Mouse (Mus musculus) MEL (cell line): ENCODE data around the gene Ttc3. TPM values are rescaled to one million over a fixed set of nuclear protein-coding genes. Genes with fewer than 3 reads are reported as not detected.

ENCODE experiments used
- DNase-seq: peaks from one replicate; pipeline ENCODE4 v3.0.0; 2011; ENCODE audit warnings: low read depth, low spot score
- H3K27ac ChIP-seq: 2 replicates; pipeline ENCODE4 v1.5.1; 2012; ENCODE audit warnings: low read depth, mild to moderate bottlenecking, control low read depth, low read length, moderate library complexity; ENCODE audit not compliant: control insufficient read depth
- H3K27me3 ChIP-seq, 2 experiments: fragments of 150-350 bp in 1 of 2; sonication (generic) in 1 of 2; 2 replicates each; pipeline ENCODE4 v1.6.1; 2012; ENCODE audit warnings: low read length in 2 of 2, mild to moderate bottlenecking in 2 of 2, improper control_type of control experiment in 1 of 2, moderate library complexity in 1 of 2; ENCODE audit not compliant: insufficient read depth in 2 of 2, control insufficient read depth in 1 of 2
- H3K36me3 ChIP-seq, 2 experiments: 2 replicates each; pipeline ENCODE4 v1.6.1; 2012 to 2014; ENCODE audit warnings: low read length in 2 of 2, improper control_type of control experiment in 1 of 2, inconsistent platforms in 1 of 2, mild to moderate bottlenecking in 1 of 2; ENCODE audit not compliant: insufficient read depth in 2 of 2, control insufficient read depth in 1 of 2
- H3K4me1 ChIP-seq, 2 experiments: fragments of 150-350 bp in 1 of 2; sonication (generic) in 1 of 2; 2 replicates each; pipeline ENCODE4 v1.6.1; 2012; ENCODE audit warnings: low read length in 2 of 2, improper control_type of control experiment in 1 of 2, mild to moderate bottlenecking in 1 of 2; ENCODE audit not compliant: insufficient read depth in 2 of 2, control insufficient read depth in 1 of 2
- H3K4me3 ChIP-seq, 2 experiments: fragments of 150-350 bp in 1 of 2; sonication (generic) in 1 of 2; 2 replicates each; pipeline ENCODE4 v1.5.1; 2012; ENCODE audit warnings: low read depth in 2 of 2, low read length in 2 of 2, mild to moderate bottlenecking in 2 of 2, moderate library complexity in 2 of 2, control low read depth in 1 of 2, improper control_type of control experiment in 1 of 2; ENCODE audit not compliant: control insufficient read depth in 1 of 2, insufficient read depth in 1 of 2
- H3K79me2 ChIP-seq: 2 replicates; pipeline ENCODE4 v1.6.1; 2012; ENCODE audit warnings: mild to moderate bottlenecking, low read length, moderate library complexity; ENCODE audit not compliant: control insufficient read depth, poor library complexity, insufficient read depth
- H3K9ac ChIP-seq: 2 replicates; pipeline ENCODE4 v1.6.1; 2012; ENCODE audit warnings: low read depth, mild to moderate bottlenecking, control low read depth, low read length, moderate library complexity; ENCODE audit not compliant: control insufficient read depth, poor library complexity, severe bottlenecking
- H3K9me3 ChIP-seq: fragments of 150-350 bp; sonication (generic); replicated peaks from 2 replicates; pipeline ENCODE4 v1.6.1; 2012; ENCODE audit warnings: mild to moderate bottlenecking, low read length, improper control_type of control experiment, moderate library complexity; ENCODE audit not compliant: insufficient read depth
- BHLHE40 ChIP-seq: IDR thresholded peaks from 2 replicates; pipeline ENCODE4 v1.6.1; 2012; ENCODE audit warnings: low read depth, mild to moderate bottlenecking, inconsistent platforms, low read length, improper control_type of control experiment, borderline replicate concordance
- CTCF ChIP-seq, 3 experiments: IDR thresholded peaks in 2 of 3; conservative IDR thresholded peaks in 1 of 3; 2 replicates each; pipeline ENCODE4 v1.5.1; 2011 to 2012; ENCODE audit warnings: low read length in 3 of 3, low read depth in 2 of 3, mild to moderate bottlenecking in 2 of 3, improper control_type of control experiment in 1 of 3, inconsistent platforms in 1 of 3, mixed read lengths in 1 of 3, moderate library complexity in 1 of 3; ENCODE audit not compliant: control insufficient read depth in 1 of 3, insufficient read depth in 1 of 3, poor library complexity in 1 of 3, severe bottlenecking in 1 of 3
- EP300 ChIP-seq, 2 experiments: IDR thresholded peaks; 2 replicates each; pipeline ENCODE4 v1.6.1; 2011; ENCODE audit warnings: improper control_type of control experiment in 2 of 2, low read length in 2 of 2, low read depth in 1 of 2, mild to moderate bottlenecking in 1 of 2
- ETS1 ChIP-seq: IDR thresholded peaks from 2 replicates; pipeline ENCODE4 v1.6.1; 2012; ENCODE audit warnings: low read depth, mild to moderate bottlenecking, inconsistent platforms, low read length, improper control_type of control experiment, moderate library complexity
- HCFC1 ChIP-seq: IDR thresholded peaks from 2 replicates; pipeline ENCODE4 v1.6.1; 2012; ENCODE audit warnings: low read depth, mild to moderate bottlenecking, inconsistent platforms, low read length, improper control_type of control experiment, moderate library complexity
- JUND ChIP-seq: IDR thresholded peaks from 2 replicates; pipeline ENCODE4 v1.6.1; 2011; ENCODE audit warnings: low read depth, mild to moderate bottlenecking, improper control_type of control experiment, low read length
- MAX ChIP-seq: IDR thresholded peaks from 2 replicates; pipeline ENCODE4 v1.6.1; 2011; ENCODE audit warnings: low read length, improper control_type of control experiment
- MAZ ChIP-seq: IDR thresholded peaks from 2 replicates; pipeline ENCODE4 v1.6.1; 2012; ENCODE audit warnings: low read depth, mild to moderate bottlenecking, inconsistent platforms, low read length, improper control_type of control experiment
- MXI1 ChIP-seq: IDR thresholded peaks from 2 replicates; pipeline ENCODE4 v1.6.1; 2011; ENCODE audit warnings: mild to moderate bottlenecking, low read depth, low read length, improper control_type of control experiment
- MYB ChIP-seq: IDR thresholded peaks from 2 replicates; pipeline ENCODE4 v1.6.1; 2011; ENCODE audit warnings: mild to moderate bottlenecking, low read depth, low read length, improper control_type of control experiment
- MYC ChIP-seq: IDR thresholded peaks from 2 replicates; pipeline ENCODE4 v1.6.1; 2011; ENCODE audit warnings: low read depth, mild to moderate bottlenecking, low read length, improper control_type of control experiment, moderate library complexity
- NELFE ChIP-seq: IDR thresholded peaks from 2 replicates; pipeline ENCODE4 v1.6.1; 2011; ENCODE audit warnings: low read depth, low read length, improper control_type of control experiment
- NRF1 ChIP-seq: IDR thresholded peaks from 2 replicates; pipeline ENCODE4 v1.6.1; 2014; ENCODE audit warnings: low read depth, mild to moderate bottlenecking, inconsistent platforms, low read length, improper control_type of control experiment, moderate library complexity; ENCODE audit not compliant: poor library complexity, insufficient read depth, severe bottlenecking
- POLR2AphosphoS5 ChIP-seq: IDR thresholded peaks from 2 replicates; pipeline ENCODE4 v1.6.1; 2012; ENCODE audit warnings: low read depth, borderline replicate concordance, mild to moderate bottlenecking, inconsistent platforms, low read length, moderate library complexity, mixed read lengths
- RCOR1 ChIP-seq: IDR thresholded peaks from 2 replicates; pipeline ENCODE4 v1.6.1; 2012; ENCODE audit warnings: low read depth, mild to moderate bottlenecking, inconsistent platforms, low read length, improper control_type of control experiment
- SIN3A ChIP-seq: IDR thresholded peaks from 2 replicates; pipeline ENCODE4 v1.6.1; 2012; ENCODE audit warnings: low read length, improper control_type of control experiment, inconsistent platforms
- TAL1 ChIP-seq: IDR thresholded peaks from 2 replicates; pipeline ENCODE4 v1.6.1; 2012; ENCODE audit warnings: mild to moderate bottlenecking, inconsistent platforms, low read length, moderate library complexity, mixed read lengths
- TBP ChIP-seq: IDR thresholded peaks from 2 replicates; pipeline ENCODE4 v1.8.0; 2011; ENCODE audit warnings: low read depth, low read length, improper control_type of control experiment
- TCF12 ChIP-seq: IDR thresholded peaks from 2 replicates; pipeline ENCODE4 v1.6.1; 2014; ENCODE audit warnings: low read depth, mild to moderate bottlenecking, inconsistent platforms, low read length, improper control_type of control experiment, moderate library complexity
- USF1 ChIP-seq: IDR thresholded peaks from 2 replicates; pipeline ENCODE4 v1.6.1; 2014; ENCODE audit warnings: low read depth, mild to moderate bottlenecking, inconsistent platforms, low read length, improper control_type of control experiment, moderate library complexity
- USF2 ChIP-seq, 2 experiments: IDR thresholded peaks; 2 replicates each; pipeline ENCODE4 v1.6.1; 2011 to 2012; ENCODE audit warnings: improper control_type of control experiment in 2 of 2, low read length in 2 of 2, borderline replicate concordance in 1 of 2, inconsistent platforms in 1 of 2, low read depth in 1 of 2, mild to moderate bottlenecking in 1 of 2; ENCODE audit not compliant: insufficient read depth in 1 of 2
- ZC3H11A ChIP-seq: IDR thresholded peaks from 2 replicates; pipeline ENCODE4 v1.6.1; 2012; ENCODE audit warnings: low read depth, mild to moderate bottlenecking, inconsistent platforms, low read length, improper control_type of control experiment
- ZKSCAN1 ChIP-seq: IDR thresholded peaks from 2 replicates; pipeline ENCODE4 v1.6.1; 2012; ENCODE audit warnings: low read depth, mild to moderate bottlenecking, inconsistent platforms, low read length, improper control_type of control experiment, moderate library complexity
- ZMIZ1 ChIP-seq: IDR thresholded peaks from 2 replicates; pipeline ENCODE4 v1.6.1; 2012; ENCODE audit warnings: low read depth, mild to moderate bottlenecking, inconsistent platforms, low read length, improper control_type of control experiment, moderate library complexity
- ZNF384 ChIP-seq: IDR thresholded peaks from 2 replicates; pipeline ENCODE4 v1.6.1; 2012; ENCODE audit warnings: low read depth, mild to moderate bottlenecking, inconsistent platforms, low read length, improper control_type of control experiment
- polyA plus RNA-seq, 2 experiments: library from polyadenylated mRNA; stranded (reverse) in 1 of 2; unstranded in 1 of 2; fragments of >175 nt in 1 of 2; fragments of >200 nt in 1 of 2; gene quantifications; 2 replicates each; pipeline versions ENCODE4 v1.2.1 to v1.2.4; 2012; ENCODE audit warnings: low replicate concordance in 2 of 2, low read depth in 1 of 2; ENCODE audit not compliant: insufficient read length in 2 of 2, insufficient read depth in 1 of 2, missing spikeins in 1 of 2
- total RNA-seq: library from RNA; depleted of rRNA; stranded (reverse); fragments of 300-350 nt; gene quantifications from 2 replicates; pipeline ENCODE4 v1.2.3, GENCODE M21; 2012

The Ttc3 gene
- total and polyA plus RNA-seq, 3 experiments, result 46.4 to 352 (median 47.5) TPM

GRCm38 (mm10) chr16:94379386-94379785 is 9.0 kb downstream of the Ttc3 start:
- Histone ChIP-seq H3K27me3 (no peaks in the 10 kb centered on the region), H3K9ac (no peak overlapping the region), H3K4me1 (peaks cover 16 to 25% of the 10 kb centered on the region in 2 experiments), H3K36me3 (peaks cover 0 to 42% of the 10 kb centered on the region in 2 experiments), H3K79me2 (peaks cover 57% of the 10 kb centered on the region), H3K9me3 (no peaks in the 10 kb centered on the region), H3K27ac (no peak overlapping the region), H3K4me3 (peak overlapping the region in 1 of 2 experiments; percentile 20; a peak in 1 of 4 replicates)
- TF ChIP-seq HCFC1 (0 out of 2 replicates have a peak, but pooled peaks have one; percentile 17), RCOR1 (0 out of 2 replicates have a peak, but pooled peaks have one; percentile 6), NRF1 (no peak), EP300 (IDR thresholded peaks at IDR 0.05; ENCODE audit: low read depth in 1 of 2, low read length in 2 of 2) (peak; percentile 5 to 37; a peak in 3 of 4 replicates)
- DNase-seq, result peak; percentile 80

- Histone ChIP-seq H3K27ac (no peak overlapping the region), H3K4me3 (no peak overlapping the region), H3K9me3 (no peaks in the 10 kb centered on the region), H3K4me1 (peaks cover 6 to 18% of the 10 kb centered on the region in 2 experiments), H3K79me2 (peaks cover 37% of the 10 kb centered on the region), H3K27me3 (no peaks in the 10 kb centered on the region), H3K9ac (no peak overlapping the region), H3K36me3 (peaks cover 6 to 25% of the 10 kb centered on the region in 2 experiments)
- TF ChIP-seq MYB, result no peak
- no peak for TF ChIP-seq SIN3A
- TF ChIP-seq EP300 (IDR thresholded peaks at IDR 0.05; ENCODE audit: low read depth in 1 of 2, low read length in 2 of 2), result no peak
- no peak for TF ChIP-seq ZMIZ1
- TF ChIP-seq NELFE, result no peak
- no peak for TF ChIP-seq JUND
- TF ChIP-seq ZKSCAN1, result no peak
- TF ChIP-seq TBP, result no peak
- DNase-seq, result no peak
These were observed 12.9 kb downstream of the Ttc3 start for GRCm38 (mm10) chr16:94383277-94383676.

GRCm38 (mm10) chr16:94387690-94388089 is 17.3 kb downstream of the Ttc3 start:
- Histone ChIP-seq H3K36me3 (peaks cover 2 to 11% of the 10 kb centered on the region in 2 experiments; a peak in 3 of 4 replicates), H3K27me3 (no peaks in the 10 kb centered on the region), H3K9ac (no peak overlapping the region), H3K27ac (no peak overlapping the region), H3K4me3 (no peak overlapping the region), H3K9me3 (no peaks in the 10 kb centered on the region), H3K4me1 (no peaks in the 10 kb centered on the region), H3K79me2 (peaks cover 10% of the 10 kb centered on the region)
- no peak for TF ChIP-seq ZKSCAN1
- no peak for TF ChIP-seq TCF12
- no peak for TF ChIP-seq ETS1
- TF ChIP-seq USF1, result no peak
- TF ChIP-seq USF2 (IDR thresholded peaks at IDR 0.05; ENCODE audit: borderline replicate concordance in 1 of 2, insufficient read depth in 1 of 2, low read depth in 1 of 2, low read length in 2 of 2), result no peak
- TF ChIP-seq NELFE, result no peak
- no peak for TF ChIP-seq NRF1
- no peak for TF ChIP-seq POLR2AphosphoS5
- no peak for TF ChIP-seq TAL1
- TF ChIP-seq ZC3H11A, result no peak
- TF ChIP-seq BHLHE40, result no peak
- no peak for TF ChIP-seq MXI1
- TF ChIP-seq ZNF384, result no peak
- TF ChIP-seq MYC, result no peak
- TF ChIP-seq CTCF (IDR thresholded peaks at IDR 0.05 in 2 of 3, conservative IDR thresholded peaks at IDR 0.05 in 1 of 3; ENCODE audit: control insufficient read depth in 1 of 3, insufficient read depth in 1 of 3, low read depth in 2 of 3, low read length in 3 of 3, poor library complexity in 1 of 3, severe bottlenecking in 1 of 3), result no peak
- no peak for TF ChIP-seq SIN3A
- no peak for TF ChIP-seq MAX
- no peak for TF ChIP-seq MAZ
- no peak for TF ChIP-seq ZMIZ1
- no peak for DNase-seq
